Mouse (Mus musculus): ENCODE results near the gene Filip1.
A peak's percentile ranks its signal among the peaks of the same experiment; 100 is the strongest.
"Not testable (repeated sequence)": the region's sequence is repeated elsewhere in the genome, so short reads cannot be mapped to it uniquely, and the experiment has no call there.

Filip1 gene

DNA sequence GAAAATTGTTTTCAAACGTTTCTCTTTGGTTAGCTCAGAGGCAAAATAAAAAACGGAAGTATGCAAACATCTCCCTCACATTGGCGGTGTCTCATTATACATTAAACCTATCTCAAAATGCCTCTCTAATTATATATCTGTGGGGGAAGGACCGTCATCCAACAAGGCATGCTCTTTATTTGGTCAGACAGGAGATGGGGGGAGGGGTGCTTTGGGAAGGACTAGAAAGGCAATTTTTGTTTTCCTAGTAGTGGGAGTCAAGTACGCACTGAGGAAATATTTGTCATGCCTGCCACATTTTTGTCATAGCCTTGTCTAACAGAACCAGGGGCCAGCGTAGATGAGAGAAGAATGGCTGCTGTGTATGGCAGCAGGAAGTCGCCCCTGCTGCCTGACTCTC lies at the start of gene Filip1:
Gene Filip1 (minus strand): TSS at position 101 of the 400 bp plus-strand sequence.
- no peak for DNase-seq

DNA sequence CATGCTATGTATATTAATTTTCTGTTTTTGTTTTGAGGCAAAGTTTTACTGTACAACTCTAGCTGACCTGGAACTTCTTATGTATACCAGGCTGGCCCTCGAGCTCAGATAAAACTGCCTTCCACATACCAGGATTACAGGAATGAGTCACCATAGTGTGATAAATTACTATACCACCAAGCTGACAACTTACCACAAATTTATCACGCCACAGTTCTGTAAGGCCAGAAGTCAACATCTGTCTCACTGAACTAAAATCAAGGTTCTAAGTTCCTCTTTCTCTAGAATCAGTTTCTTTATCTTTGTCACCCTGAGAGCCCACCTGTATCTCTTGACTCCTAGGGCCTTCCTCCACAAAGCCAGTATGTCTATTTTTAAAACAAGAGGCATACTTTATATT lies 45.0 kb upstream of the Filip1 start:
- DNase-seq: no peak

DNA sequence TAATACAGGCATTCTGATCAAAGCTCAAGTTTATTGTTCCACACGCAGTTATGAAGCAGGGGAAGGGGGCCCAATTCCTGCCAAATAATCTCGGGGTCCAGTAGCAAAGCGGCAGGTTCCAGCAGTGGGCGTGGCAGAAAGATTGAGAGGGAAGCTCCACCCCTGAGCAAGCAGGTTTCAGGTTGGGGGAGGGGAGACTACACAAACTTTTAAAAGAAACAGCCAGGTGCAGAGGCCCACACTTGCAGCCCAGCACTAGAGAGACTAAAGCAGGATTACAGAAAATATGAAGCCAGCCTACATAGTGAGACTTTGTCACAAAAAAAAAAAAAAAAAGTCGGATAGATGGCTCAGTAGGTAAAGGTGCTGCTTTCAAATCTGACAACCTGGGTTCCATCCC lies 40.3 kb upstream of the Filip1 start:
- no peak for DNase-seq

DNA sequence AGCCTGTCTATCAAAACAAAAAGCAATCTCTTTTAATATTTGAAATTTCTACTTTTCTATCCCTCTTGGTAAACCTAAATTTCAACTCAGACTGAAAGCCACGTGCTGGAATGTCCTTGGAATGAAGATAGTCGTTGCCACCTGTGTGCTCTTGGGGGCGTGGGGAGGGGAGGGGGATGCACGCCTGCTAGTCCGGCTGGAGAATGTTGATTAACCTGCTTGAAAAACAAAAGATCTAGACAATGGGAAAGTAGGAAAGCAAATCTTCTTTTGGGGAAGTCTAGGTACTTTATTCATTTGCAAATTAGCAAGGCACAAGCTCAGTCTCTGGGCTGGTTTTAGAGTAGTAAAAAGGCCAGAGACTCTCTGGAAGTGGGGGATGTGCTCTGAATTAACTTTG lies 36.6 kb upstream of the Filip1 start:
- not testable (repeated sequence) for DNase-seq

DNA sequence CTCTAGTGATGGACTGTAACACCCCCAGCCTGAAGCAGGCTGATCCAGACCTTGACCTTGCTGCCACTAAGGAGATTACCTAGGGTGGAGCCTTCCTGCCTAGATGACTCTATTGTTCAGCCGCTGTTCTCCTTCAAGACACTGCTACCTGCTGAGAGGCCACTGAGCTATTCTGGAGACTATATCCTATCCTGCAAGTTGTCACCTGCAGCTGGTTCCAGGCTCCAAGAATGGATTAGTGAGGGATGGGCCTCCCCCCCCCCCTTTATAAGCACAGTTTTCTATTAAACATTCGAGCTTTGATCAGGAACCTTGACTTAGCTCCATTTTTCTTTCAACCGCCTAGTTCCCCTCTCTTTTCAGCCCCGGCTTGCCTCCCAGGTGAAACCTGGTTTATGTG lies 31.6 kb upstream of the Filip1 start:
- DNase-seq: not testable (repeated sequence)

DNA sequence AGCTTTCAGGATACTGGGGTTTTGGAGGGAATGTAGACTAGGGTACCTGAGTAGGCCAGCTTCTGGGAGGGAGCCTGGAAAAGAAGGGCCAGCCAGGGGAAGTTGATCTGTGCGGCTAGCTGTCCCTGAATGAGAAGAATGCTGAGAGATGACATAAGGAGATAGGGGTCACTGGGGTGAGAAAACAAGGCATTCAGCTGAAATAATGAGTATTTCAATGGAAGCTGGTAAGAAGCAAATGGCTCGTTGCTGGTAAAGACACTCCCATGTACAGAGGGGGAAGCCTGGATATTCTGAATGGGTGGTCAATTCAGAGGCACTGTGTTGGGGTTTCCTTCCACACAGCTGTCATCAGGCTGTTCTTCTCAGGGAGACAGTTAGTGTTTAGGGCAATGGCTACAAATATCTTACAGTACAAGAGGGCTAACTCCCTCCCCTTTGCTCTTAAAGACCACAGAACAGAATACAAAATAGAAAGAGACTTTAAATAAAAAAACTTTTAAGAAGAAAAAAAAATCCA lies 26.7 kb upstream of the Filip1 start:
- DNase-seq: no peak

DNA sequence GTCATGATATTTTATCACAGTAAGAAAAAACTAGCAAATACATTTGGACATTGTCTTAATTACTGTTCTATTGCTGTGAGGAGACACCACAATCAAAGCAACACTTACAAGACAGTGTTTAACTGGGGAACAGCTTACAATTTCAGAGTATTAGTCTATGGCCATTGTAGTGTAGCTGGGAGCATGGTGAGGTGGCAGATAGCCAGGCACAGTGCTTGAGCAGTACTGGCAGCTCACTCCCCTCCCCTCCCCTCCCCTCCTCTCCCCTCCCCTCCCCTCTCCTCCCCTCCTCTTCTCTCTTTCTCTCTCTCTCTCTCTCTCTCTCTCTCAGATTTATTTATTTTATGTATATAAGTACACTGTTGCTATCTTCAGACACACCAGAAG lies 25.3 kb upstream of the Filip1 start:
- no peak for DNase-seq

DNA sequence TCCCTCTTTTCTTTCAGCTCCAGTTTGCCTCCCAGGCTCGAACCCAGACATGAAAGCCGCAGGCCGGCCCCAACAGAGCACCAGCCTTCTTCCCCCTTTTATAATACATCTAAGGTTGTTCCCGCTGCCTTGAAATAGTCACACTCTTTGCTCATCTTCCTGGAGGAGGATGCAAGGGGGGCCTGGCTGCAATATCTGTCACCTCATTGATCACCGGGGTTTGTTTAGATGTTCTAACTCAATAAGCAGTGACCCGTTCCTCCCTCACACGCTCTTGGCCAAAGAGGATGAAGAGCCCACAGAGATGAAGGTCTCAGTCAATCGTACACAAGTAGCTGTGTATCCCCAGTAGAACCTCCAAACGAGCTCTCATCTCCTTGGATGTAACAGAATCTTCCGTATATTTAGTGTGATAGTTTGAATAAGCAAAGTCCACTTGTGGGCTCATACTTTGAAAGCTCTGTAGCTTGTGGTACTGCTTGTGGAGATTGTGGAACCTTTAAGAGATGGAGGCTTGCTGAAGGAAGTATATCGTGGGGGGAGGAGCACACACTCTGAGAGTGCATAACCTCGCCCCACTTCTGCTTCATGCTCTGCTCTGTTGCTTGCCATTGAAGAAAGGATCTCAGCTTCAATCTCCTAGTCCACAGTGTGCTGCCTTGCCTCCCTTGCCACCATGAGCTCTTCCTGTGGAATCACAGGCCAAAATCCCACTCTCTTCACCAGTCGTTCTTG lies 24.8 kb upstream of the Filip1 start:
- no peak for DNase-seq

DNA sequence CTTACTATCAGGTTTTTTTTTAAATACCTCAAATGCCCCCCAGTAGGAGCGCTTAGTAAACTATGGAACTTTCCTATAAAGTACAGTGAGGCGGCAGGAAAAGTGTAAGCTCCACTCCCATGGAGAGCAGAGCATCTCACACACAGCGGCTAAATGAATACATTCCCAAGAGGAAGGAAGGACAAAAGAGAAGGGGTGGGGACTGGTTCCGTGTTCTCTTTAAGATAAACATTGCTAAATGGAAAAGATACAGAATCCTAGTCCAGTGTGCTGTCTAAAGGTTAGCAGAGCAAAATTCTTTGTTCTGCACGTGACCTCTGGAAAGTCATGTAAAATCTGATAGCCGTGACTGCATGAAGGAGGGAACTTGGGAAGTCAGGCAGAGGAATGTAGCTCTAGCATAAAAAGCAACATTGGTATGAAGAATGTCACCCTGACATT lies 13.9 kb upstream of the Filip1 start:
- no peak for DNase-seq

DNA sequence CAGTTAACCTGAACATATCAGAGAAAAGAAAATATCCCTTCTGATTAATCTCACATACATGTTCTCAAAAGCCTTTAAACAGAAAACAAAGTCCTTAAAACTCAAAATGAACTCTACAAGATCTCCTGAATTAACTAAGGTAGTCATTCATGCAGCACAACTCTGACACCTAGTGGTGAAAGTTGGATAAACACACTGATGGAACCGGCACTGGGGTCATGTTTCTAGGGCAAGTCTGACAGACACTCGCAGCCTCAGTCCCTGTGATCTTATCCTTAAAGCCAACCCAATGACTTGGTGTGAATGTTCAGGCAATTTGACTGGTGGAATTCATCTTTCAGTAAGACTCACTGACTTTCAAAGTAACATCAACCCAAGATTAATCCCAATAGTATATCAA lies 13.4 kb upstream of the Filip1 start:
- DNase-seq: peak; percentile 8

DNA sequence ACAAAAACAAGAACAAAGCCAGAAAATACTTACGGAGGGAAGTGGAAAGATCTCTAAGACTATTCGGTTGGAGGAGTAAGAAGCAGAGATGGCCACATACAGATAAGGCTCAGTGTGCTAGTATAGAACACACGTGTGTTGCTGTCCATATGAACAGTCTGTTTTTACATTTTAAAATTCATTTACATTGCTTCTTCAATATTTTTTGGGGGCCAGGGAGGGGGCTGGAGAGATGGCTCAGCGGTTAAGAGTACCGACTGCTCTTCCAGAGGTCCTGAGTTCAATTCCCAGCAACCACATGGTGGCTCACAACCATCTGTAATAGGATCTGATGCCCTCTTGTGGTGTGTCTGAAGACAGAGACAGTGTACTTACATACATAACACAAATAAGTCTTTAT lies 12.7 kb upstream of the Filip1 start:
- DNase-seq: not testable (repeated sequence)

DNA sequence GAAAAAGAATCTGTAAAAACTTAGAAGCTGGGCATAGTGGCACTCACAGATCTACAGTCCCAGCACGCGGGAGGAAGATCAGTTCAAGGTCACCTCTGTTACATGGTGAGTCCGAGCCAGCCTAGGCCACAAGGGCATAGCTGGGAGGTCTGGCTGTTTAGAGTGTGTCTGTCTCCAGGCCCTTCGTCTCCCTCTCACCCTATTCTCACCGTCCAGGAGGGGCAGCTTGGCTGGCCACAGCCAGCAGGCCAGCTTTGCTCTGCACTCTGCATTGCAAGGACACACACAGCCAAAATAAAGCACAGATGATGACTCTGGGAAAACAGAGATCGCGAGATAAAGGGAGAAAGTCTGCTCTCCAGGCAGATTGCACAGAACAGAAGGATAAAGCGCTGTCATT lies 10.2 kb upstream of the Filip1 start:
- DNase-seq: no peak

DNA sequence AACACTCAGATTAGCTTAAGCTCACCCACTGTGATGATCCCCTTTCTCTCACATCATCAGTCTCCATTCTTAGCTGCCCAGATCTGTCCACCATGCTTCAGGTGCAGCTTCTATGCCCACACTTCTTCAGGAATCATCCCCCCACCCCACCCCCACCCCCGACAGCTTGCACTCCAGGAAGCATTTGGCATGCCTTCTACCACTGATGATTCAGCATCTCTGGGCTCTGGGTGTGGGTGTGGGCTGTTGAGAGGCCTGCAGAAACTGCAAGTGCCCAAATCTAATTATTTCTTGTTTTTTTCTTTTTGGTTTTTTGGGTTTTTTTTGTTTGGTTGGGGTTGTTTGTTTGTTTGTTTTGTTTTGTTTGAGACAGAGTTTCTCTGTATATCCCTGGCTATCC lies 9.0 kb upstream of the Filip1 start:
- DNase-seq: no peak

DNA sequence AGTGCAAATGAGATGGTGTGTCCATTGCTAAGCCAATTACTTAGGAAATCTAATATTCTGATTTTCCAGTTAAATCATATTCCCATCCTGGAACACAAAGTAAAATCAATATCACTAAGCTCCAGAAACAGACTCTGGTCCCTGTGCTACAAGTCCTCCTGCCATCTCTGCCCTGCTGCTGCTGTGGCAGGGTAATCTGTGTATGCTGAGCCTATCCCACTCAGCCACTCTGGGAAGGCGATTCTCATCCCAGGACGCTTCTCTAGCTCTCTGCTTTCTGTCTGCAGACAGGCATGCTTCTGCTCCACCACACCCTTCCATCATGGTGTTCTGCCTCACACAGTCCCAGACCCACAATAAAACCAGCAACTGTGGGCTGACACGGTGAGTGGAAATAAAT lies 7.8 kb upstream of the Filip1 start:
- DNase-seq: no peak

DNA sequence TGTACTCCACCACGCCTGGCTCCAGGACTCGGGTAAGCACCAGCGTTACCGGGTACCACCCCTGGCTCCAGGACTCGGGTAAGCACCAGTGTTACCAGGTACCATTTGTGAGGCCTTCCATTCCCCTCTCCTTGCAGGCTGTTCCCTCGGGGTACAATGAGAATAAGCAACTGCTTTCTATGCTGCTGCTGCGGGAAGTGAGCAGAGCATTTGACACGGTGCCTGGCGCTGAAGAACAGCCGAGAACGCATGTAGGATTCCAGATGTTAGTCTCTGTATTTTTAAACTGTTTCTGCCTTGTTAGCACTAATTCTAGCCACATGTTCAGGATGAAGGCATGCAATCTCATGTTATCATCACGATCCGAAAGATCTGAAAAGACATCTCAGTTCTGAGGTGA lies 635 bp downstream of the Filip1 start:
- no peak for DNase-seq

DNA sequence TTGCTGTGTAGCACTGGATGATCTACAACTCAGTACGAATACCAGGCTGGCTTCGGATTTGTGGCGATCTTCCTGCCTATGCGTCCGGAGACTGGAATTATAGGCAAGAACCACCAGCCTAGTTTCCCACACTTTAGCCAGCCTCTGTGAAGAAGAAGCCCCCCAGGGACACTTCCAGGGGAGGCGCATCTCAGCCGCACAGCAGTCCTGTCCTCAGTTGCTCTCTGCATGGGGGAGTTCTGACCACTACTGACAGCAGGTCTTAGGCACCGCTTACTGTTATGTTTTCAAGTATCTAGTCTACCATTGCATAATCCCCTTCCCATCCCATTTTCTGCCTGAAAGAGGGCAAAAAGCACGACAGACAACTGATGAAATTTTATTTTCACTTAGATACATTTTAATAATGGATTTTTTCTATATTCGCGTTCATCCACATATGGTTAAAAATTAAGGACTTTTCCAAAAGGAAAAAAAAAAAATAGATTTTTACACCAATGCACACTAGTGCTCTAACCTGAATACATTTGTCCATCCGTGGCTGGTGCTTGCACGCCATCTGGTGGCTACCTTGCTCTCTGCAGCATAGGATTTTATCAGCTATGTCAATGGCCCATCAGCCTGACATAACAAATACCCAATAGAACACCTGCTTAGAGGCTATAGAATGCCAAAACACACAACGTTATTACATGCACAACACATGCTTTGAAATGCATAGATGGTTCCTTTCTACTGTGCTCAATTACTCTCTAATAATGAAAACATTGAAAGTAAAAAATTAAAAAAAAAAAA lies 10.1 kb downstream of the Filip1 start:
- peak; percentile 36 for DNase-seq

DNA sequence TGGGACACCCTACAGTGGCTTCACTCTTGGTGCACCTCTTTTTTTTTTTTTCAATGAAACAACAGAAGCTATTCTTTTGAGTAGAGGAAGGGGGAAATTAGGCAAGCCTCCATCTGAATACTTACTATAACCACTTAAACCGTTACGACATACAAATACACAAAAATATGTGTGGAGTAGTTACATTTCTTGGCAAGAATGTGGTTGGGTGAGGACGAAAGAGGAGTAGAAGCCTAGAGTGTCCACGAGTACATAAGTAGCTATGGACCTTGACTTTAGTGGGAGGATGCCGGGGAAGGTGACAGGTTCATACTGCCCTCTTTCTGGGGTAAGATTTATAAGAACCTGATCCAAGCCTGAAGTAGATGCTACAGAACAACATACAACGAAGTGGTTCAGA lies 15.4 kb downstream of the Filip1 start:
- DNase-seq: no peak

DNA sequence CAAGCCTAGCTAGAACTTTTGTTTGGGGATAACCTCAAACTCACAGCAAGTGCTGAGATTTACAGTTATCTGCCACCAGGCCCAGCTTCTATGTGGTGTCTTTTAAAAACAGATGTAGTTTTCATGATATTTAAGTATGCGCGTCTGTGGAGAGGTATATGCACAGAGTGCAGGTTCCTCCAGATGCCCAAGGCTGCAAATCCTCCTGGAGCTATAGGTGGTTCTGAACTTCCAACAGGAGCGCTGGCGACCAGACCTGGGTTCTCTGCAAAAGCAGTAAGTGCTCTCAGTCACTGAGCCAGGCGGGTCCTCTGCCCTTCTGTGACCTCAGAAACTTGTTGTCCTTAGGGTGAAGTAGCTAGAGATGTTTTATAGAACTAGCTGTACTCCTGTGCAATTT lies 18.4 kb downstream of the Filip1 start:
- DNase-seq: no peak

DNA sequence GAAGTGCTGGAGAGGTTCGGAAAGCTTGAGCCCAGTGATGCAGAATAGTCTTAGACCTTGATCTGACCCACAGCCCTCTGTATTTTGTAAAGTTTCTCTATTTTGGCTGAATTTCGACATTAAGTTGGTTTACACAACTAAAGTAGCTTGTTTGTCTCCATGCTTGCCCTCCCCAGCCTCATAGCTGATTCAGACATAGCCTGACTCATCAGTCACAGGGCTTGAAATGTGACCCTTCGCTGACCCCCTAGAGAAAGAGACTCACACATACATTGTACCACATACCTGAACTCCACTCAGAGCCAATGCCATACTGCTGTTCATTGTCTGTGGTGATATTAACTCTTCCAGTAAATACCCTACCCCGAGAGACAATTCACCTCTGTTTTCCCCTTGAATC lies 19.6 kb downstream of the Filip1 start:
- no peak for DNase-seq

DNA sequence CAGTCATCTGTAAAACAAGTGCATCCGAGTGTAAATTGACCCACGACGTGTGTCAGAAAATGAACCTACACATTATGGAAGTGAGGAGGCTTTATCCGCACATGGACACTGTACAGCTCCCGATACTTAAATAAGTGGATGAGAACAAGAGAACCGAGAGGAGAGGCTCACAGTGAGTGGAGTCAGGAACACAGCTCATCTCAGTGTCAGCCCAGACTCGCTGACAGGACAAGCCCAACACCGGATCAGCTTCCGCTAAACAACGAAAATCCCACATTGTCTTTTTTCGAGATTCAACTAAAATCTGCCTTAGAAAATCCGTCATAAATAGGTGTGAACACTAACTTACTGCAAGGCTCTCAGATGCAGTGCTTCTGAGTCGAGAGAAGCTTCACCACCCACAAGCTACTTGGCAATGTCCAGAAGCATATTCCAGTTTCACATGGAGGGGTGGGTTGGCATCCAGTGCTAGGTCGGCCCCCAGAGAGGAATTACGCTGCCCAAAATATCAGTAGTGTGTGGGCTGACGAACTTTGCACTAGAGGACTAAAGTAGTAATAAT lies 22.1 kb downstream of the Filip1 start:
- no peak for DNase-seq

DNA sequence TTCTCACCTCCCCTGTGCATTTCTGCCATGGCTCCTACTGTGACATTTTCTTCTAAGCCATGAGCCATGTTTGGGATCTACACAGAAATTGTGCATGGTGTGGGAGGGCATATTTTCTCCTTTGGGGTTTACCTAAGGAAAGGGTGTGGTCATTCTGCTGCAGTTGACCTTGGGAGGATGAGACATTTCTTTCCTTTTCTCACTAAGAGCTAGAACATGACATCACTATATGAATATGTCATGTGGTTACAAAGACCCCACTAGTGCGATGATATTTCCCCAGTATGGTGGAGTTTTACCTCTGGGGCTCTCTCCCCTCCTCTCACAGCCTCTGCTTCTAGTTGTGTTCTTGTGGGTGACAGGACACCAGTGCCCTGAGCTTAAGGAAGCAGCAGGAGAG lies 22.9 kb downstream of the Filip1 start:
- DNase-seq: no peak

DNA sequence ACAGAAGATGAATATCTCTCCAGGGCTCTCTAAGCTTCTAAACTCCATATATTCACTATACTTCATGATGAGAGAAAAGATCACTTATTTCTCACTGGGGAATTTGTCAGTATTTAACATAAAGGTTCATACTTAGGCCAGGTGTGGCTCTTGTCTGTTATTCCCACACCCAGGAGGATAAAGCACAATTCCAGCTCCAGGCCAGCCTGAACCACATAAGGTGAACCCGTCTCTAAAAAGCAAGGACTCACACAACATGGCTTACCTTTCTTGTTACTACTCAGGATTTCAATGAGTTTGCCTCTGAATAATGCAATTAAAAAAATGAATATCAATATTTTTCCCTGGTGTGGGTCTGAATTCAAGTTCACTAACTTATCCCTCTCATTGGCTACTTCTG lies 23.6 kb downstream of the Filip1 start:
- no peak for DNase-seq

DNA sequence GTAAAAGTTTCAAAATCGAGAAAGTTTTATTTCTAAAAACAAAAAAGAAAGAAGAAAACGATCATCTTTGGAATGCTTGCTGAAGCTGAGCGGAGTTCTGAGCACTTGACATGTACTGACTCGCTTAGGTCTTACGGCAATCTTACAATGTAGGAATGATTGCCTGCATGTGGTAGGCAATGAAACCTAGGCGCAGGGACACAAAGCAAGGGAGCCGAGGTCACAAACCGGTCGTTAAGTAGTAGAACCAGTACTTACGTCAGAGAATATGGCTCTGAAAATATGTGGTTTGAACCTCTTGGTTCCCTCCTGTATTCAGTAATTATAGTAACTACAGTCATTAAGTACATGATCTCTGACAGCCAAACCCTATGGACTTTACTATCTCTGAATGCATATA lies 29.4 kb downstream of the Filip1 start:
- no peak for DNase-seq

DNA sequence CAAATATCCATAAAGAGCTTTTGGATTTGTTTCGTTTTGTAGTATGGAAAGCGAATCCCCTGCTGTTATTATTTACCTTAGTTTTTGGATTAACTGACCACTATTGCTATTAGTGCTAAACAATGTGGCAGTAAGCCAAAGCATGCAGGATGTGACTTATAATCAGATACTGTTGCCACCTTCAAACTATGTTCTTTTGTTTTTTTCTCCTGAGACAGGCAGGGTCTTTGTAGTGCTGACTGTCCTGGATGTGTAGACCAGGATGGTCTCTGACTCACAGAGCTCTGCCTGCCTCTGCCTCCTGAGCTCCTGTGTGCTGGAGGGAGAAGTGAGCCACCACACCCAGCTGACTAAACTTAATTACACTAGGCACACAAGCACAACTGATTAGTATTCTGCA lies 33.4 kb downstream of the Filip1 start:
- DNase-seq: no peak

Data from cerebellum, adult 9-11 months (tissue).